Mouse (Mus musculus) liver, embryonic 16.5 days (tissue): ENCODE data around the gene Ugt1a8. TPM values are rescaled to one million over a fixed set of nuclear protein-coding genes. Genes with fewer than 3 reads are reported as not detected.

ENCODE experiments used
- ATAC-seq: fragments of 200-750 bp; cut with Nextera tagmentation; 2 replicates; pipeline ENCODE4 v1.8.0; 2017; ENCODE audit warnings: low read depth, mild to moderate bottlenecking, moderate number of reproducible peaks, moderate library complexity
- H3K27ac ChIP-seq: fragments of 300-500 bp; sonication (generic); 2 replicates; pipeline ENCODE4 v1.5.1; 2014; ENCODE audit warnings: mild to moderate bottlenecking, low read length
- H3K27me3 ChIP-seq: fragments of 300-500 bp; sonication (generic); 2 replicates; pipeline ENCODE4 v1.6.1; 2014; ENCODE audit warnings: low read depth, low read length, mixed read lengths; ENCODE audit not compliant: control insufficient read depth, insufficient read depth
- H3K36me3 ChIP-seq: fragments of 300-500 bp; sonication (generic); 2 replicates; pipeline ENCODE4 v1.6.1; 2014; ENCODE audit warnings: mild to moderate bottlenecking; ENCODE audit not compliant: control insufficient read depth, insufficient read depth
- H3K4me1 ChIP-seq: fragments of 300-500 bp; sonication (generic); 2 replicates; pipeline ENCODE4 v1.6.1; 2014; ENCODE audit warnings: low read depth, low read length, mixed read lengths; ENCODE audit not compliant: control insufficient read depth
- H3K4me2 ChIP-seq: fragments of 300-500 bp; sonication (generic); 2 replicates; pipeline ENCODE4 v1.6.1; 2014; ENCODE audit warnings: low read depth, low read length, mixed read lengths
- H3K4me3 ChIP-seq: fragments of 300-500 bp; sonication (generic); 2 replicates; pipeline ENCODE4 v1.5.1; 2014; ENCODE audit warnings: low read depth, mild to moderate bottlenecking, low read length
- H3K9ac ChIP-seq: fragments of 300-500 bp; sonication (generic); 2 replicates; pipeline ENCODE4 v1.6.1; 2014; ENCODE audit warnings: low read depth, low read length
- H3K9me3 ChIP-seq: fragments of 300-500 bp; sonication (generic); replicated peaks from 2 replicates; pipeline ENCODE4 v1.6.1; 2016; ENCODE audit warnings: low read length; ENCODE audit not compliant: control insufficient read depth
- WGBS: fragments of 180-500 bp; shearing (Covaris S2); extraction: QIAGEN DNeasy Blood & Tissue Kit; methylation state at CpG from one replicate; pipeline ENCODE4 v1.1.7; 2014; ENCODE audit not compliant: insufficient replicate concordance; 5-methylcytosine and 5-hydroxymethylcytosine counted together
- polyA plus RNA-seq: library from polyadenylated mRNA; unstranded; fragments of >200 nt; fragmentation: Nextera tagmentation; extraction: Ambion mirVana; gene quantifications from 2 replicates; pipeline ENCODE4 v1.2.1, GENCODE M21; 2015

Gene Ugt1a8
- polyA plus RNA-seq, 1 experiment from 2014 or later: not detected

GRCm38 (mm10) chr1:88195687-88196086 lies 108.1 kb downstream of the Ugt1a8 start:
- no peak overlapping the region for H3K27ac ChIP-seq
- no peaks in the 10 kb centered on the region for H3K4me1 ChIP-seq
- no peak for ATAC-seq
- H3K4me3 ChIP-seq: no peak overlapping the region
- H3K9me3 ChIP-seq: no peaks in the 10 kb centered on the region
- H3K36me3 ChIP-seq: no peaks in the 10 kb centered on the region
- WGBS: 70% methylated on average over 1 of the region's 1 CpGs
- no peak overlapping the region for H3K9ac ChIP-seq
- no peak overlapping the region for H3K4me2 ChIP-seq
- H3K27me3 ChIP-seq: no peaks in the 10 kb centered on the region

- Histone ChIP-seq H3K9ac (no peak overlapping the region), H3K4me1 (no peaks in the 10 kb centered on the region), H3K4me2 (no peak overlapping the region), H3K9me3 (no peaks in the 10 kb centered on the region), H3K4me3 (no peak overlapping the region), H3K27me3 (no peaks in the 10 kb centered on the region), H3K27ac (no peak overlapping the region), H3K36me3 (no peaks in the 10 kb centered on the region)
- no peak for ATAC-seq
- WGBS: 43% methylated on average over 3 of the region's 3 CpGs
Measured at GRCm38 (mm10) chr1:88197443-88197842, 109.8 kb downstream of the Ugt1a8 start.

- ATAC-seq: no peak
- H3K4me1 ChIP-seq: no peaks in the 10 kb centered on the region; the same call in 1 of the 2 replicates
- no peaks in the 10 kb centered on the region for H3K27me3 ChIP-seq
- no peak overlapping the region for H3K27ac ChIP-seq
- 59% methylated on average over 2 of the region's 2 CpGs for WGBS
- no peaks in the 10 kb centered on the region for H3K36me3 ChIP-seq
- no peaks in the 10 kb centered on the region for H3K9me3 ChIP-seq
- no peak overlapping the region for H3K9ac ChIP-seq
- H3K4me2 ChIP-seq: no peak overlapping the region
- H3K4me3 ChIP-seq: no peak overlapping the region
Measured at GRCm38 (mm10) chr1:88199996-88200395, 112.4 kb downstream of the Ugt1a8 start.

GRCm38 (mm10) chr1:88200456-88200855 lies 112.8 kb downstream of the Ugt1a8 start, which contains the start of gene Ugt1a2:
TSS of gene Ugt1a2 (plus strand) at chr1:88200601.
- Histone ChIP-seq H3K9me3 (no peaks in the 10 kb centered on the region), H3K4me3 (no peak within 1 kb of the TSS), H3K9ac (no peak within 1 kb of the TSS), H3K4me2 (no peak within 1 kb of the TSS), H3K27me3 (no peaks in the 10 kb centered on the region), H3K27ac (no peak within 1 kb of the TSS), H3K4me1 (no peaks in the 10 kb centered on the region; the same call in 1 of the 2 replicates), H3K36me3 (no peaks in the 10 kb centered on the region)
- 60% methylated on average over 7 of the region's 7 CpGs for WGBS
- no peak for ATAC-seq

GRCm38 (mm10) chr1:88205294-88205922 lies 117.8 kb downstream of the Ugt1a8 start, which contains the start of gene Dnajb3:
TSS of gene Dnajb3 (minus strand) at chr1:88205782.
- WGBS: 5% methylated on average over 62 of the region's 62 CpGs
- peak; percentile 86 for ATAC-seq
- Histone ChIP-seq H3K27me3 (no peaks in the 10 kb centered on the region), H3K4me2 (peak within 1 kb of the TSS; percentile 63), H3K4me3 (peak within 1 kb of the TSS; percentile 67), H3K36me3 (no peaks in the 10 kb centered on the region), H3K9me3 (no peaks in the 10 kb centered on the region), H3K4me1 (peaks cover 18% of the 10 kb centered on the region), H3K9ac (peak within 1 kb of the TSS; percentile 77), H3K27ac (peak within 1 kb of the TSS; percentile 95)

- peaks cover 18% of the 10 kb centered on the region for H3K4me1 ChIP-seq
- no peak overlapping the region for H3K4me3 ChIP-seq
- H3K9me3 ChIP-seq: no peaks in the 10 kb centered on the region; the same call in 1 of the 2 replicates
- ATAC-seq: peak; percentile 83
- WGBS: 30% methylated on average over 2 of the region's 2 CpGs
- peak overlapping the region; percentile 49 for H3K4me2 ChIP-seq
- H3K36me3 ChIP-seq: no peaks in the 10 kb centered on the region
- H3K27ac ChIP-seq: peak overlapping the region; percentile 95
- H3K27me3 ChIP-seq: no peaks in the 10 kb centered on the region
- no peak overlapping the region for H3K9ac ChIP-seq
Measured at GRCm38 (mm10) chr1:88206843-88207479, 119.3 kb downstream of the Ugt1a8 start.

- Histone ChIP-seq H3K4me1 (peaks cover 10% of the 10 kb centered on the region), H3K9ac (no peak within 1 kb of the TSS), H3K27ac (no peak within 1 kb of the TSS), H3K27me3 (no peaks in the 10 kb centered on the region), H3K36me3 (no peaks in the 10 kb centered on the region), H3K9me3 (peaks cover 19% of the 10 kb centered on the region), H3K4me3 (no peak within 1 kb of the TSS), H3K4me2 (no peak within 1 kb of the TSS)
- no peak for ATAC-seq
- WGBS: 58% methylated on average over 8 of the region's 8 CpGs
Measured at GRCm38 (mm10) chr1:88211812-88212211, 124.2 kb downstream of the Ugt1a8 start, which contains the start of gene Ugt1a1. TSS of gene Ugt1a1 (plus strand) at chr1:88211959.

- H3K9ac ChIP-seq: no peak overlapping the region
- peaks cover 6% of the 10 kb centered on the region for H3K4me1 ChIP-seq
- no peak overlapping the region for H3K27ac ChIP-seq
- H3K36me3 ChIP-seq: no peaks in the 10 kb centered on the region
- H3K9me3 ChIP-seq: peaks cover 25% of the 10 kb centered on the region
- no peak for ATAC-seq
- WGBS: 47% methylated on average over 8 of the region's 8 CpGs
- no peaks in the 10 kb centered on the region for H3K27me3 ChIP-seq
- H3K4me2 ChIP-seq: no peak overlapping the region
- no peak overlapping the region for H3K4me3 ChIP-seq
Measured at GRCm38 (mm10) chr1:88212341-88213045, 124.9 kb downstream of the Ugt1a8 start.
